Mouse (Mus musculus): Measurements from ENCODE around the gene Orm1. TPM values are rescaled to one million over a fixed set of nuclear protein-coding genes. Genes with fewer than 3 reads are reported as not detected.

Orm1 gene
- polyA plus RNA-seq, 2 experiments from 2014 or later: not detected

DNA sequence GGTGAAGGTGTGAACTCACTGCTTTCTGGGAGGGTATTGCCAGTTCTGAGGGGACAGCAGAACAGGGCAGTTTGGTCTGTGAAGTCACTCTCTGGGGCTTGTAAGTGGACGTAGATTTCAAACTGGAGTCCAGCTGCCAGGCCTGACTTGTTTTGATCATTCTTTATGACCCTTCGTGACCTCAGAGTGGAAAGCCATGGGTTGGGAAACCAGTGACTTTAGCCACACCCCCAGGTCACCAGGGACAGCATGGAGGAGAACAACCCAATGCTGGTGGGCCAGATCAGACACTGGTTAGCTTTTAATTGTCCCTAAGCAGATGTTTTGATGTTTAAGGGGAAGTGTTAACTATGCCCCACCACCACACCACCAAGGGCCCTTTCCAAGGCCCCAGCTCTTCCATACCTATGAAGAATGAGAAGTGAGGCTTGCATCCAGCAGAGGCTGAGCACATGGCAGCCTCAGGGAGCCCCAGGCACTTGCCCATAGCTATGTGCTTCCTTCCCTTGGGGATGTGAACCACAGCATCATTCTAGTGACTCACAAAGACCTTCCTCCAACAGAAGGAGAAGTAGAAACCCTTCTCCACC lies 12.7 kb downstream of the Orm1 start:
- ATAC-seq: no peak

DNA sequence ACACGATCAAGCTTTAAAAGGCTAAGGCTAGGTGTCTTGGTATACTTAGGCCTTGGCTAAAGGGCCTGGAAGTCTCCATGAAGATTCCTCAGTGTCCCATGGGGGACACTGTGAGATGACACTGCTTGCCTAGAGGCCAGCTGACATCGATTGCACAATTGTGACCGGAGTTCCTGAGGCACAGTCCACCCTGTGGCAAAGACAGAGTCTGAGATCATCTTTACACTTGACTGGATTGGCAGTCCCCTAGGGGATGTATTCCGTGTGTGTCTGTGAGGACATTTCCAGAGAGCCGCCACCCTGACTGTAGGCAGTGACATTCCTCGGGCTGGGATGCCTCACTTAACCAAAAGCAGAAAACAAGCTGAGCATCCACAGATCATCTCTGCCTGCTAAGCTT lies 15.5 kb downstream of the Orm1 start:
- no peak for ATAC-seq

DNA sequence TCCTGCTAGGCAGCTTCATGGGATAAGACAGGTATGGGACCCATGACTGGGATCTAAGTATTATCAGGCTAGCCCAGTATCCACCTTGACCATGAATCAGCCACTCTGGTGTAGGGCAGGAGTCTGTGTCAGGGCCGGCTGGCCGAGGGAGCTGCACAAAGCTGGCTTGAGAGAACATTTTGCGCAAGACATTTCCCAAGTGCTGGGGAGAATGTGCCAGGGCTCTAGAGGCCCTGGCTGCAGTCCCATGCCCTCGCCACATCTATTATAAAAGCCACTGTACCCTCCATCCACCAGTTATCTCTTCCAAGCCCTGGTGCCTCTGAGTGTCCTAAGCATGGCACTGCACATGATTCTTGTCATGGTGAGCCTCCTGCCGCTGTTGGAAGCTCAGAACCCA lies 17.8 kb downstream of the Orm1 start, which contains the start of gene Orm2:
Gene Orm2 (plus strand): TSS at position 300 of the 400 bp plus-strand sequence.
- no peak for ATAC-seq

DNA sequence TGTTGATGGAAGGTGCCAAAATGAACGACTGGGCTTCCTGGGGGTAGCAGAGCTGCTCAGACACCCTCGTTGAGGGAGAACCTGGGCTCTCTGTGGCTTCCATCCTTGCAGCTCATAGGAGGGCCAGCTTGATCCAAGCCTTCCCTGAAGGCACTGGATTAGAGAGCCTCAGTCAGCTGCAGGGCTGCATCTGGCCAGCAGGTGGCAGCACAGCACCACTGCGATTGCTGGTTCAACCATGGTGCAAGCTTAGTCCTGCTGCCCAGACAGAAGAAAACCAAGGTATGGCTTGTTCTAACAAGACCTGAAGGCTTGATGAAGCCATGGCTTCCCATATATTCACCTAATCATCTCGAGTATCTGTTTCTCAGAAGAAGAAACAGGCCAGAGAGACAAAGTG lies 24.2 kb downstream of the Orm1 start:
- ATAC-seq: peak; percentile 61

DNA sequence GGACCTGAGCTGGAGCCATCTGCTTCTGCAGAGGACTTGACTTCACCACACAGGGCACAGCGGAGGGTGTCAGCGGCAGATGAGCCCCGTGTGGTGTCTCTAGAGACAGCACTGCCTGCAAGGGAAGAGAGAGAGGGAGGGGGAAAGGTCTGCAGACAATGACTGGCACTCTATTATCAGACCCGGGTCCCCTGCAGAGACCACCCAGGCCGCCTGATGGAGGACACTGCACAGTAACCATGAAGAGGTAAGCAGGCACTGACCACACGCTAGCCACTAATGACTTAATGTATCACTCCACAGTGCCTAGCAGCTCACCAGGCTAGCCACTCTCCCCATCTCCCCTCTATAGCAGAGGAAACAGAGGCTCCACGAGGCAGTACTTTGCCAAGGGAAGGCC lies 26.5 kb downstream of the Orm1 start:
- ATAC-seq: no peak

DNA sequence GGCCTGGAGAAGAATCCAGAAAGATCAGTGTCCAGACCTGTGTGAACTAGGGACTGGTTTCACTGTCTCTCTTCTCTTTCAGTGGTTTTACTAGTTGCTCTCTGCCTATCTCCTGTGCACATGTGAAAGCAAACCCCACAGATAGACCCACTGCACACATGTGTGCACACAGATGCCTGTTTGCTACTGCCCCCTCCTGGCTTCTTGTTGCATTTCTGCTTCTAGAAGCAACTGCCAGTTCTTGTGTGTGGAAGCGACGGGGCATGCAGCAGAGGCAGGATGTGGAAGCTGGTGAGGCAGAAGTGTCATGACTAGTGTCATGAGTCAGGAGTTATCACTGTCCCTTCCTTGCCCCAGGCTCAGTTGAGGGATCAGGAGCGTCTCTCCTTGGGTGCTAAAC lies 27.5 kb downstream of the Orm1 start:
- peak; percentile 68 for ATAC-seq

DNA sequence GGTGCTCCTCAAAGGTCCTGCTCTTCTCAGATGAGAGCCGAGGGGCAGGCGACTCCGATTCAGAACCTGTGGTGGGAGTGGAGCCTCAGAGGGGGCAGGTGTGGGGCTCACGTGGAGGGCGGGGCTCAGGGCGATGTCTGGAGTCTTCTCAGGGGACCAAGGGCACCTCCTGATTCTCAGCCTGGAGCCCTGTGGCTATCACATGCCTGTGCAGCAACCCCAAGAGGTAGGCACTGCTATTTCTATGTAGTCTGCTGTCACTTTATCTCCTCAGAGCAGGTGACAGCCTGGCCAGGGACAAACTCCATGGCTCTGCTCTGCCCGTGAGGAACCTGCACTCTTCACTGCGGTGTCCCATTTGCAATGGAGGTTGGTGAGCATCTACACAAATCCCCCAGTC lies 29.0 kb downstream of the Orm1 start:
- ATAC-seq: no peak

DNA sequence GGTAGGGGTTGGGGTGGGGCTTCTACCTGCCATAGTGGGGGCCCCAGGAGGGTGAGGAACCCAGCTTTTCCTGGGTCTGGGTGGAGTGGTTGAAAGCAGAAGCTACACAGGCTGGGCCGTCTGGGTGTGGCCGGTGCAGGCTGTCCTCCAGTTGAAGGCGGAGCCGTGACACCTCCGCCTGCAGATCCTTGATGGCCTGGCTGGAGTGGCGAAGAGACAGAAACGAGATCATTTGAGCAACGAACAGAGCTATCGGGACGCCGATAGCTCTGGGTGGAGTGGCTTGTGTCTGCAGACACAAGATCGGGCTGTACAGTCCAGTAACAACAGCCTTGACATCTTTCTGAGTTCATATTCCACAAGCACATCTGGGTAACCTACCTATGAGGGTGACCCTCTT lies 30.0 kb downstream of the Orm1 start:
- ATAC-seq: no peak

DNA sequence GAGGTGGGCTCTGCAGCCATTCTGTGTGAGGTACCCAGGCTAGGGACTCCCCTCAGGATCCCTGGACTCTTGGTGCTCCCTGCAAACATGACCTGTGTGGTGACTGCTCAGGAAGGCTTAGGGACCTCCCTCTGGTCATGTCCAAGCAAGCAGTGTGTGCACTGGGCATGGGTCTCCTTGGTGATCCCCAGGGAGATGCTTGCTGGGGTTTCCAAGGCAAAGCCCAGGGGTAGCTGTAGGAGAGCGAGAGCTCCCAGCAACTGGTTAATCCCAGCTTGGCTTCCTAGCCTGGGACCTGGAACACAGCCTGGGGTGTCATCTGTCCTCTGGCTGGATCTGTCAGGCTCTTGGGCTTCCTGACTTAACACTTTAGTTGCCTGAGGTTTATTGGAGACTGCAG lies 31.0 kb downstream of the Orm1 start:
- no peak for ATAC-seq

DNA sequence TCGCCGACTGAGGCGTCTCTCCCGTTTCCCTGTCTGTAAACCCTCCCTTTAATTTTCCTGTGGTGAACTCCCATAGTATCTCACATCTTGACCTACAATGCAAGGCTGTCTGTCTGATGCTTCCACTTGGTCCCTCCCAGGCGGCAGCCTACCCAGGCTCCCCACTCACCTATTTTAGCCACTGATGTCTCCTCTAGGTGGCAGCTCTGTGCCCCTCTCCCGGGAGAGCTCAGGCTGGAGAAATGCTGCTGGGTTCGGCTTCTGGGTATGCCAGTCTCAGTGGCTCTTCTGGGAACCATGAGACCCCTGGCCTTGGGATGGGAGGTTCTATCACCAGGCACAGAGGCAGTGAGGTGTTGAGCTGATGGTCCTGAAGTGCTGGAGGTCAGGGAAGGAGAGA lies 33.1 kb downstream of the Orm1 start:
- no peak for ATAC-seq

DNA sequence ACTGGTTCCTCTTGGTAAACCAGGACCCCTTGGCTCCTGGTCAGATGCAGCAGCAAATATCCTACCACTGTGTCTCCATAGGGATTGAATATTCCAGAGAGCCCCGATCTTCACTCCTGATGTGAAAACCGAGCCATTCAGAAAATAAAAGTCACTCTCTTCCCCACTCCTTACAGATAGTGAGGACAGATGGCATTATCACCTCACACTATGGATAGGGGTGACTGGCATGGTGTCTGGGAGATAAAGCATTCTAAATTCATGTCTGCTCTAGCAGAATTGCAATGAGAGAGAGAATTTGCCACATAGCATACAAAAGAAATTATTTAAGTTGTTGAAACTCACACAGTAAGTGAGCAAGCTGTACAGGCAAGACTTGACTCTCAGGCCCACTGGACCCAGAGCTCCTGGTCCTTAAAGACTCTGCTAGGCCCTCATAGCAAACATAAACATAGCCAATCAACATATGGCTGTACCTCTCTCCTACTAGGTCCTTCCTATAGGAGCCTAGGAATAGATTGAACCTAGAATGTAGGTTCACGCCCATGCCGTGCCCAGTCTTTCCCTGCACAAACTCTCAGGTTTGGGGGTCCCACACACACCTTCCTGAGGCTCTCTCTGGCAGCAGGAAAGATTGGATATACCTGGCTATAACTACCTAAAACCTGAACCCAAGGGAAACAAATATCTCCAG lies 38.5 kb downstream of the Orm1 start:
- no peak for ATAC-seq

DNA sequence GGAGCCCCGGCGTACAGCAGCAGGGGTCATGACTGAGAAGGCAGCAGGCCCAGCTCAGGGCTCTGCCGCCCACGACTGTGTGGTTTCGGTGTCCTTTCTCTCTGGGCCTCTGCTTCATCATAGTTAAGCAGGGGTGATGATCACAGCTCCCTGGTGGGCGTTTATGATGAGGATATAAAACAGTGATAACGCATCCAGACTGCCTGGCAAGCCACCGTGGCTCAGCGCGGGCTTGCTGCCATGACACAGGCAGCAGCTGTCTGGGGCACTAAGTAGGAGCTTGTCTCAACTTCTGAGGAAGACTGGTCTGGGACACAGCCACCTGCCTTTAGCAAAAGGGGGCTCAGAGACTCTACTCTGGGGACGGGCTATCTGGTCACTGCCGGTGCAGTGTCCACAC lies 39.1 kb downstream of the Orm1 start:
- ATAC-seq: no peak

DNA sequence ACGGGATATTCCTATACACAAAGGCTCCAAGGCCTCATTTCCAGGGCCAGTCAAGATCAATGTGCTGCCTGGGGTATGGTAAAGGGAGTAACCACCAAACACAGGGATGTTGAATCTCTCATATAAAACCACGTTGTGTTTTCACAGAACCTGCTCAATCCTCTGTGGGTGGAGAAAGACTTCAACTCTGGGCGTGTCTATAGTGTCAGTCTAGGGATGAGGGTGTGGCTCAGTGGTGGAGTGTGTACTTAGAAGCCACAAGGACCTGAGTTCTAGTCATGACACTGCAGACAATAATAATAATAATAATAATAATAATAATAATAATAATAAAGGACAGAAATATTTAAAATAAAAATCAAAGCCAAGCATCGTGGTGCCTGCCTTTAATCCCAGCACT lies 39.9 kb downstream of the Orm1 start:
- ATAC-seq: no peak

DNA sequence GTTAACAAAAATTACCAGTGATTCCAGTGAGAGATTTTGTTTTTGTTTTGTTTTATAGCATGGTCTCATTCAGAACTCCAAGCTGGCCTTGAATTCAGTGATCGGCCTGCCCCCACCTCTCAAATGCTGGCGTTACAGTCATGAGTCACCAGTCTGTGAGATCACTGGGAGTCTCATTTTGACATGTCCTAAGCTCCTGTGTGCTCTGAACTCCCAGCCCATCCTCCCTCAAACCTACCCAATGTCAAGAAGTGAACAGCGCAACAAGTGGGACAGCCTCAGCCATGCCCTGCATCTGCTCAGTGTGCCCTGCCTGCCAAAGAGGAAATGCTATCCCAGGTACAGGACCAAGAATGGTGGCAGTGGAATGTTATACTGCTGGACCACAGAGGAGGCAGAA lies 40.9 kb downstream of the Orm1 start:
- ATAC-seq: no peak

DNA sequence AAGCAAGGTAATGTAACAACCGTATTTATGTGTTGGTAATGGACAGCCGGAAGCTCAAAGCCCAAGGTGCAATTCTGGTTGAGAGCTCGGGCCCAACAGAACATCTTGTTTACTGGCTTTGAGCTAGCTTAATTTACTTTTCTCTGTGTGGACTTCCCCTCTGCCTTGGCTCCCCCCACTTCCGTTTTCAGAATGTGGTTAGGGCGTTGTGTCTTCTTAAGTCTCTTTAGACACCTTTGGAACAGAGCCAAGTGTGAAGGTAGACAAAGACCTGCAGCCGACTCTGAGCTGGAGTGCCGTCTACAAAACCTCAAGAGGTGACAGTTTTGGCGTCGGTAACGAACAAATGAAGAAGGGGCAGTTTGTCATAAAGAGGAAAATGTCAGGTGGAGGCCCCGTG lies 41.4 kb downstream of the Orm1 start:
- ATAC-seq: peak; percentile 79

DNA sequence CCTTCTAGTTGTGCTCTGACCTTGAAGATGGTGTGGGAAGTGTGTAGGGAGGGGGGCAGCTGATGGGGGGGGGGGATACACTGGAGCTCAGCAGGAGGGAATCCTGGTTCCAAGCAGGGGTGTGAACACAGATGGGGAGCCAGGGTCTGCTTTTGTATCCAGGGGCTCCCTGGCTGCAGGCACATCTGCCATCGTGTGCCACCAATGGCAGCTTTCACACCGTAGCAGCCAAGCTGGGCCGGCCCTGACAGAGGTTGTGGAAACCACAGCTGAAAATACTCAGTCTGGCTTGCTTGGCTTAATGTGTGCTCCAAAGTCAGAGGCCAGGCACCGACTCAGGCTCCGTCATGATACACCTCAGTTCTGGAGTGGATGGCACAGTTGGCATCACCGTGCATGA lies 43.7 kb downstream of the Orm1 start:
- ATAC-seq: no peak

DNA sequence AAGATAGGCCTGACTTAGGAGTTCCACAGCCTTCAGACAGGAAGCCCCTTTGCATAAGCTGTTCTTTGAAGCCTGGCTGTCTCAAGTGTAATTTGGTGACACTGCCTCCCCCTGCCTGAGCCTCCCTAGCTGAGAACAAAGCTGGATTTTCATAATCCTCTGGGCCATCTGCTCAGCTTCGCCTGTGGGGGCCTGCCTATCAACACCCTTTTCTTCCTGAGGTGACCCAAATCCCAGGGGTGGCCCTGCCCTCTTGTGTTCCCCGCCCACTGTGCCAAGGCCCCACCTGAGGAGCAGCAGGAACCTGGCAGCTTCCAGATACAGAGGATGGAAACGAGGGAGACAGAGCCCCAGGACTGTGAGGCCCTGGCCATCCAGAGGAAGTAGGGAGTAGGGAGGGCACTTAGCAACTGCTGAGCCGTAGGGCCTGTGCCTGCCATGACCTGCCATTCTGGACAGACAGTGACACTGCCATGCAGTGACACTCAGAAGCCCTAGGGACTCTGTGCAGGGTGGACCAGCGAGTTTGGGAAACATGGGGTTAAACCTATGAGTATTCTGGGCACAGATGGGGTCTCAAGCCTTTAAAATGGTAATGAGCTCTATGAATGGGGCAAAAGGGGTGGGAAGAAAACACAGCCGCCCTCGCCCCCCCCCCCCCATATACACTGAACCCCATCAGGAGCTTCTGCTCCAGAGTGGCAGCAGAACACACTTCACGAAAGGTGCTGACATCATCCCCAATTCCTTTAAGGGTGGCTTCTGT lies 44.9 kb downstream of the Orm1 start:
- peak; percentile 36 for ATAC-seq

DNA sequence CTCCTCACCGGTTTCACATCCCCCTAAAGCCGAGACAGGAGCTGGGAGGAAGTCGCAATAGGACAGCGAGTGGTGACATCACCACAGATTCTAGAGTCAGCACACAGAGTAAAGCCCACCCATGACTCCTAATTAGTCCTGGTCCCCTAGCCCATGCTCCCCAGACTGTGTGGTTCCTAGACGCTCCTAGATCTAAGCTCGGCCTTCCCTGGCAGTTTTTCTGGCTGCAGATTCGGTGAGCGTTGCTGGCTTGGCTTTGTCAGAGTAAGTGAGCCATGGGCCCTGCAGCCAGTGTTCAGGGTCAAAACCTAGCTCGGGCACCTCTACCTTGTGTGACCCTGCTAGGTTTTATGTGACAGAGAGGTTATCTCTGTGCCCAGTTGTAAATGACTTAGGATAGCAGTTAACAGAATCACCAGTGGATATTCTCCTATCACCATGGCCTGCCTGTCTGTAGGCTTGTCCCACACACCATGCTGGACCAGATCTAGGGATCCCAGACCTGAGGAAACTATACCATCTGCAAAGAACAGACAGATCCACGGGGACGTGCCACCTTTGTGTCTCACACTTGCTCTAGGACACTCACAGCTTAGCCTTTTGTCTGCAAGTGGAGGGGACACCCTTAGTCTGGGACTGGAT lies 45.6 kb downstream of the Orm1 start:
- ATAC-seq: no peak

DNA sequence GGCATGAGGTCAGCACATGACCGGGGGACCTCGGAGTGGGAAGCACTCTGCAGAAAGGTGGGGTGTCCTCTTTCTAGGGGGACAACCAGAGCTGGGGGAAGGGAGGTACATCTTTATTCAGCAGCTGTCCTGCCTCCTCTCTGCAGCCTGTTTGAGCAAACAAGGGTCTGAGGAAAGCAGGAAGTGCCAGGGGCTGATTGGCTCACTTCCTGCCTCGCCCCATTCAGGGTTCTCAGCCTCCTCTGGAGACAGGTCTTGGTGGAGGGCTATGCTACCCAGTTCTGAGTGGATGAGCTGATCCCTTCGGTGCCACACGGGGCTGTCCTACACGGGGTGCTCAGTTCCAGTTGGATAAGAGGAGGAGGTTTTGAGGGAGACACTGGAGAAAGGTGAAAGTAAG lies 47.0 kb downstream of the Orm1 start:
- ATAC-seq: peak; percentile 76

All from activated CD4-positive, CD25-positive, alpha-beta regulatory T cell, adult 4 months (primary cell).